Mouse (Mus musculus): ENCODE measurements at regions not wholly inside any gene's neighbourhood (a gene's known extent, or its start where the extent isn't known, plus 50 kb on each side); places are given as distances from the start of the nearest gene placed in this dataset.

GRCm38 (mm10) chr7:83253001-83253400 is 331.7 kb upstream of the Tmc3 start:
- TF ChIP-seq CTCF (conservative IDR thresholded peaks at IDR 0.05; ENCODE audit: insufficient read depth, insufficient read length, low read depth, low read length) (no peak), POLR2A (IDR thresholded peaks at IDR 0.05; ENCODE audit: low read depth, low read length) (no peak)
